Mouse (Mus musculus) large intestine, adult 2 months (tissue): Measurements from ENCODE around the gene Magea10. TPM values are rescaled to one million over a fixed set of nuclear protein-coding genes. Genes with fewer than 3 reads are reported as not detected.

ENCODE experiments used
- DNase-seq: peaks from one replicate; pipeline ENCODE4 v3.0.0-alpha.2; 2012; ENCODE audit warnings: low read depth, low spot score
- WGBS: fragments of 180-500 bp; shearing (Covaris S2); methylation state at CpG from one replicate; pipeline ENCODE4 v1.1.7; 2018; 5-methylcytosine and 5-hydroxymethylcytosine counted together
- polyA plus RNA-seq: library from polyadenylated mRNA; depleted of rRNA; stranded (reverse); fragments of >200 nt; gene quantifications from 2 replicates; pipeline ENCODE4 v1.2.3, GENCODE M21; 2012; rRNA removed

The Magea10 gene
- polyA plus RNA-seq: not detected in 2 replicates

DNA sequence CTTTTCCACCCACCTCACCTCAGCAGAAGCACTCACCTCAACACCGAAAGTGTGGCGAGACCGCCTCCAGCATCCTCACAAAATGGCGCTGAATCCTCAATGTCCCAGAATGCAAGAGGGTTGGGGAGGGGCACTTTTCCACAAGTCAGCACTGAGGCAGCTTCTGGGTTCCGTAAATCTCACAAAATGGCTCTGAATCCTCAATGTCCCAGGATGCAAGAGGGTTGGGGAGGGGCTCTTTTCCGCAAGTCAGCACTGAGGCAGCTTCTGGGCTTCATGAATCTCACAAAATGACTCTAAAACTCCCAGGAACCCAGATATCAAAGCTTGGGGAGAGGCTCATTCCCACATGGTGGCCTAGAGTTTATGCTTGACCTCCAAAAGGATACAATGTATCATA is at the start of gene Magea10:
TSS of gene Magea10 (minus strand) at position 101 of the 400 bp plus-strand sequence.
- WGBS: 88% methylated on average over 6 of the region's 6 CpGs
- no peak for DNase-seq

DNA sequence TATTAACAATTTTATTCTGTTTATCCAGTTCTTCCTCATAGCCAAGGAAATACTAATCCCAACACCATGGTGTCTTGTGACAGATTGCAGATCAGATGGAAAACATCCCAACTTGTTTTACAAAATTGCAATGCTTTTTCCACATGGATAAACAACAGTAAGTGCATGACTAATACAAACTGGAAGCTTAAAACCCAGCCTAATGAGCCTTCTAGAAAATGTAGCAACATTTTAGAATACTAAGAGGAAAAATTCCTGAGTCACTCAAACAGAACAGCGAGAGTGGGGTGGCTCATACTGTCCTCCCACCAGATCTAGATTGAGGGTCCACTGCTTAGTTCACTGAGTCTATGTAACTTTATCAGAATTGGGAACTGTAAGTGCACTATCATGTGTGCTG is 4.7 kb downstream of the Magea10 start:
- 55% methylated on average over 1 of the region's 1 CpGs for WGBS
- no peak for DNase-seq

Other genes with a start within 250 kb of the Magea10 start
- gene Magea4, start 164.8 kb downstream of the Magea10 start, polyA plus RNA-seq: not detected in 2 replicates
- gene Gabre, start 112.1 kb downstream of the Magea10 start, polyA plus RNA-seq: 1.1 and 1.8 TPM in 2 replicates